Mouse (Mus musculus) hematopoietic multipotent progenitor cell, adult 10-12 weeks (in vitro differentiated cells): ENCODE measurements around the gene Zzz3. TPM values are rescaled to one million over a fixed set of nuclear protein-coding genes. Genes with fewer than 3 reads are reported as not detected.

ENCODE experiments used
- polyA plus RNA-seq: library from polyadenylated mRNA; stranded (reverse); fragments of >175 nt; gene quantifications from 2 replicates; pipeline ENCODE4 v1.2.3, GENCODE M21; 2012; ENCODE audit warnings: low replicate concordance

The Zzz3 gene
- polyA plus RNA-seq: 5.2 and 6.6 TPM in 2 replicates

DNA sequence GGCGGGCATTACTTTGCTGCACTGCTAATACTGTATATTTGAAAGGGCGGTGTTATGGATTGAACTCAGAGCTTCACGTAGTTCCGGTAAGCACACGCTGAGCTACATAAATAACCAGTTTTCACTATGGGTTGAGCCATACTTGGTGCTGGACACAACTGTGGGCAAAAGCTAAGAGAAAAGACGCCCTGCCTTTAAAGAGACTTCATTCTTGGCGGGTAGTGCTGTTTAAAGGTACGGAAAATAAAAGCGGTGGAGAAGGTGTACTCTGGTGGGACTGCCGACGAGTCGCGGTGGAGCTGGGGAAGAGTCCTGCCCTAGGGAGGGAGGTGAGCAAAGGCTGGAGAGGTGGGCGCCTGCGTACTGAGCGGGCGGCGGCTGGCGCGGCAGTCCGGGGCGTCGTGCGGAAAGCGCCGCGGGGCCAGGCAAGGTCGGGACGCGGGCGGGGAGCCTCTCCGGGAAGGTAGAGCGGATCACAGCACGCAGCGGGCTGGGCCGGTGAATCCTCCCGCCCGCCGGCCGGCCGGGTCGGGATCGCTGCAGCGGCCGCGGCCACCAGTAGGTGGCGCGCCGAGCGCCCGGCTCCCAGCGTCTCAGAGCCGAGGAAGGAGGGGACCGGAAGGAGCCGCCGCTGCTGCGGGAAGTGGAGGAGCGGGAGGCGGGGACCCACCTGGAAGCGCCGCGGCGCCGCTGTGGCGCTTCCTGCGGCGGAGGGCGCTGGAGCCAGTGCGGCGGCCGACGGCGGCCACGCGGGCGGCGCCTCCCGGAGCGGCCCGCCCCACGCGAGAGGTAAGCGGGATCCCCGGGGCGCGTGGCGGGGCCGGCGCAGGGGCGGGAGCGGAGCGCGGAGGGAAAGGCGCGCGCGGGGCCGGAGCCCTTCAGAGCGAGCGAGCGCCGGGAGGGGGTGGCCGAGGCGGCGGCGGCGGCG, at the start of gene Zzz3:
Zzz3 (plus strand) TSS at position 124 of the 928 bp plus-strand sequence.

DNA sequence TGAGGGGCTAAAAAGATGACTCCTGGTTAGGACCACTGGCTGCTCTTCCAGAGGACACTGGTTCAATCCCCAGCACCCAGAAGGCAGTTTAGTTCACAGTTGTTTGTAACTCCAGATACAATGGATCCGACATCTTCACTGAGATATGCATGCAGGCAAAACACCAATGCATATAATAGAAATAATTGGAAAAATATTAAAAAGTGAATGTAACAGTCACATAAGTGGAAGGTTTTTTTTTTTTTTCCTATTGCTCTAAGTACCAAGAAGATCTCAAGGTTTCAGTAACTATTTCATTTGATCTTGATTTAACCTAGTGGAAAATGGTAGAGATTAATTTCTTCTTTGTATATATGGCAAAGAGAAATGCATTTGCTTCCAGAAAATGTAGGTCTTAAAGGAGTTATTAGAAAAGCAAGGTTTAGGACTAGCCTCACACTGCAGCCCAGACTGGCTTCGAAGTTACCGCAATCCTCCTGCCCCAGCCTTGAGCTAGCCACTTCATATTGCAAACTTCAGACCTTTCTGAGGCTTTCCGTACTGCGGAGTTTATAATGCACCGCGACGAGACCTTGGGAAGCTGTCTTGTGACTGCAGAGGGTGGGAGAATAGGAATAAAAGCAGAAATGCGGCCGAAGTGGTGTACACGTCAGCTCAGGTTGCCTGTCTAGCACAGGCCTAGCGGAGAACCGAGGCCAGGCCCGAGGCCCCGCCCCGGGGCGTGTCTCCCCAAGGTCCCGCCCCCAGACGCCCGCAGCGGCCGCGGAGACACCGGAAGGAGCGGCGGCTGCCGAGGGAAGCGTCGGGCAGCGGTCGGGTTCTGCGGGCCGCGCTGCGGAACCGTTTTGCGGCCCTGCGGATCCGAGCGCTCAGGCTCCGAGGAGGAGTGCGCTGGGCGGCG, 49.3 kb upstream of the Zzz3 start, which contains the start of gene Usp33:
Usp33 (plus strand) TSS at position 747 of the 901 bp plus-strand sequence.

Other genes starting within 250 kb of the Zzz3 start
- gene Gipc2, start 229.2 kb upstream of the Zzz3 start, polyA plus RNA-seq: not detected in 2 replicates
- gene Dnajb4, start 185.2 kb upstream of the Zzz3 start, polyA plus RNA-seq: 1.7 and 4.6 TPM in 2 replicates
- 498 and 978 TPM in 2 replicates for gene Fubp1, start 185.1 kb upstream of the Zzz3 start, polyA plus RNA-seq
- 0.34 TPM in 1 of 2 replicates, not detected in the other for gene Nexn, start 129.1 kb upstream of the Zzz3 start, polyA plus RNA-seq
- 14.8 and 33.1 TPM in 2 replicates for gene Miga1, start 55.1 kb upstream of the Zzz3 start, polyA plus RNA-seq
- 1.3 and 13.8 TPM in 2 replicates for gene Usp33, start 49.0 kb upstream of the Zzz3 start, polyA plus RNA-seq